In genomic region chr6:63482141-63482540, GRCm38 (mm10) we compare ENCODE assay signal across 20 mouse cellular contexts.
DNase-seq lines count a peak whose midpoint lies in the region; ATAC-seq lines count a peak whose summit lies in the region.
"Had no signal": no experiment of that assay in that cellular context is flagged by ENCODE, and none has a peak within 500 bp of the region (broad histone marks: within the 10 kb centered on the region; RNA-seq: fewer than 3 reads in every experiment).

No protein-coding gene starts in this region.

- H3K4me1 ChIP-seq in embryonic facial prominence, embryonic 14.5 days (ENCODE audit: control insufficient read depth, insufficient read depth, low read length): no peaks in the 10 kb centered on the region
- no peaks in the 10 kb centered on the region for H3K4me1 ChIP-seq in embryonic facial prominence, embryonic 10.5 days
- H3K4me1 ChIP-seq: embryonic facial prominence, embryonic 13.5 days; heart, embryonic 10.5 days; hindbrain, embryonic 13.5 days; intestine, embryonic 15.5 days had no signal

- no peak overlapping the region for H3K4me3 ChIP-seq in embryonic facial prominence, embryonic 14.5 days (ENCODE audit: low read depth, low read length)
- H3K4me3 ChIP-seq in embryonic facial prominence, embryonic 10.5 days: no peak overlapping the region
- H3K4me3 ChIP-seq: embryonic facial prominence, embryonic 13.5 days; heart, embryonic 10.5 days; hindbrain, embryonic 13.5 days; intestine, embryonic 15.5 days had no signal

- ATAC-seq in embryonic facial prominence, embryonic 14.5 days (ENCODE audit: low read depth): no peak
- peak; percentile 62; the same call in 1 of the 2 replicates for ATAC-seq in frontal cortex, adult (ENCODE audit: low TSS enrichment)
- ATAC-seq: activated CD4-positive, CD25-positive, alpha-beta regulatory T cell, adult 4 months; intestine, embryonic 15.5 days; Patski had no signal

- H3K9ac ChIP-seq in embryonic facial prominence, embryonic 14.5 days (ENCODE audit: low read depth, low read length): no peak overlapping the region
- H3K9ac ChIP-seq: embryonic facial prominence, embryonic 13.5 days; hindbrain, embryonic 13.5 days; intestine, embryonic 15.5 days had no signal

- WGBS in embryonic facial prominence, embryonic 14.5 days: 74% methylated on average over 1 of the region's 1 CpGs
- 89% methylated on average over 1 of the region's 1 CpGs for WGBS in embryonic facial prominence, embryonic 10.5 days

- no peaks in the 10 kb centered on the region for H3K36me3 ChIP-seq in embryonic facial prominence, embryonic 14.5 days (ENCODE audit: control insufficient read depth, insufficient read depth, low read length)
- no peaks in the 10 kb centered on the region for H3K36me3 ChIP-seq in embryonic facial prominence, embryonic 10.5 days (replicated peaks)
- H3K36me3 ChIP-seq: embryonic facial prominence, embryonic 13.5 days; heart, embryonic 10.5 days; hindbrain, embryonic 13.5 days; intestine, embryonic 15.5 days had no signal

- H3K27ac ChIP-seq in embryonic facial prominence, embryonic 14.5 days (replicated peaks; ENCODE audit: low read depth, low read length): no peak overlapping the region
- H3K27ac ChIP-seq in embryonic facial prominence, embryonic 10.5 days (replicated peaks): no peak overlapping the region
- H3K27ac ChIP-seq: embryonic facial prominence, embryonic 13.5 days; heart, embryonic 10.5 days; hindbrain, embryonic 13.5 days; intestine, embryonic 15.5 days had no signal

- H3K9me3 ChIP-seq in embryonic facial prominence, embryonic 14.5 days (ENCODE audit: control insufficient read depth, low read length): no peaks in the 10 kb centered on the region
- H3K9me3 ChIP-seq in embryonic facial prominence, embryonic 10.5 days: no peaks in the 10 kb centered on the region
- H3K9me3 ChIP-seq: embryonic facial prominence, embryonic 13.5 days; heart, embryonic 10.5 days; hindbrain, embryonic 13.5 days; intestine, embryonic 15.5 days had no signal

- no peak overlapping the region for H3K4me2 ChIP-seq in embryonic facial prominence, embryonic 14.5 days (ENCODE audit: low read depth, low read length)
- H3K4me2 ChIP-seq: embryonic facial prominence, embryonic 13.5 days; hindbrain, embryonic 13.5 days; intestine, embryonic 15.5 days had no signal

- DNase-seq in embryonic facial prominence, embryonic 14.5 days (ENCODE audit: low spot score): peak; percentile 16
- no peak for DNase-seq in embryonic facial prominence, embryonic 10.5 days (ENCODE audit: low spot score)
- no peak for DNase-seq in frontal cortex, postnatal 10 days (ENCODE audit: low spot score in 2 of 2)
- DNase-seq in right cerebral cortex, adult 18-20 months: peak; percentile 2
- DNase-seq in right cerebral cortex, postnatal 14 days: no peak
- DNase-seq in telencephalon, adult 2 months (ENCODE audit: low read depth, low spot score): peak; percentile 22
- no peak for DNase-seq in right cerebral cortex, postnatal 4 days
- DNase-seq: adrenal gland, postnatal 14 days; gastrocnemius, postnatal 36 days; heart, adult 11 months; heart, postnatal 10 days; heart, postnatal 4 days; kidney, adult 18-20 months had no signal

- no peaks in the 10 kb centered on the region for H3K27me3 ChIP-seq in embryonic facial prominence, embryonic 14.5 days (replicated peaks; ENCODE audit: control insufficient read depth, insufficient read depth, low read length)
- no peaks in the 10 kb centered on the region for H3K27me3 ChIP-seq in embryonic facial prominence, embryonic 10.5 days (replicated peaks; ENCODE audit: low read depth, poor library complexity, severe bottlenecking)
- H3K27me3 ChIP-seq: embryonic facial prominence, embryonic 13.5 days; hindbrain, embryonic 13.5 days; intestine, embryonic 15.5 days; Patski had no signal

Comparison
In these comparisons a context has a peak if more than half of its experiments do, and no peak if none do; other contexts are left out.
1. DNase-seq: peak in embryonic facial prominence, embryonic 14.5 days (single experiment), right cerebral cortex, adult 18-20 months (single experiment) and telencephalon, adult 2 months (single experiment); none in embryonic facial prominence, embryonic 10.5 days (single experiment), frontal cortex, postnatal 10 days (0 of 2), right cerebral cortex, postnatal 14 days (single experiment) and right cerebral cortex, postnatal 4 days (single experiment).